In genomic region chr8:70897681-70898413, GRCm38 (mm10) we compare ENCODE assay signal across 8 mouse cellular contexts. TPM values are rescaled to one million over a fixed set of nuclear protein-coding genes. Genes with fewer than 3 reads are reported as not detected.
DNase-seq lines count a peak whose midpoint lies in the region; ATAC-seq and TF ChIP-seq lines count a peak whose summit lies in the region.

No protein-coding gene starts in this region.

- peaks cover 19% of the 10 kb centered on the region for H3K27me3 ChIP-seq in heart, embryonic 12.5 days (replicated peaks)
- peaks cover 7% of the 10 kb centered on the region for H3K27me3 ChIP-seq in kidney, embryonic 16.5 days (ENCODE audit: insufficient read depth, low read length)
- H3K27me3 ChIP-seq in splenic B cell, adult 2 months (ENCODE audit: control insufficient read depth, insufficient read depth, low read length, poor library complexity, severe bottlenecking), result no peaks in the 10 kb centered on the region

- peak overlapping the region; percentile 59 for H3K27ac ChIP-seq in bone marrow macrophage, adult 2 months (ENCODE audit: insufficient read depth, low read depth, low read length)
- H3K27ac ChIP-seq in embryonic fibroblast, embryonic 13.5 days (ENCODE audit: insufficient read depth, low read length), result peak overlapping the region; percentile 84
- peak overlapping the region; percentile 73 for H3K27ac ChIP-seq in heart, embryonic 12.5 days (ENCODE audit: poor library complexity, severe bottlenecking)
- peak overlapping the region; percentile 89 for H3K27ac ChIP-seq in kidney, embryonic 16.5 days (ENCODE audit: low read length)

- WGBS in heart, embryonic 12.5 days, result under 1% methylated on average over 20 of the region's 20 CpGs
- WGBS in kidney, embryonic 16.5 days, result under 1% methylated on average over 20 of the region's 20 CpGs

- peak overlapping the region; percentile 97 for H3K9ac ChIP-seq in heart, embryonic 12.5 days
- peak overlapping the region; percentile 90 for H3K9ac ChIP-seq in kidney, embryonic 16.5 days (replicated peaks; ENCODE audit: low read length)

- peaks cover 27% of the 10 kb centered on the region for H3K36me3 ChIP-seq in heart, embryonic 12.5 days
- H3K36me3 ChIP-seq in kidney, embryonic 16.5 days (ENCODE audit: insufficient read depth, low read length), result peaks cover 22% of the 10 kb centered on the region
- H3K36me3 ChIP-seq in splenic B cell, adult 2 months (ENCODE audit: control insufficient read depth, insufficient read depth, low read length, poor library complexity, severe bottlenecking), result peaks cover 13% of the 10 kb centered on the region

- no peaks in the 10 kb centered on the region for H3K9me3 ChIP-seq in heart, embryonic 12.5 days (replicated peaks)
- no peaks in the 10 kb centered on the region for H3K9me3 ChIP-seq in kidney, embryonic 16.5 days (ENCODE audit: low read length)

- no peak for TF ChIP-seq POLR2A in bone marrow macrophage, adult 2 months (IDR thresholded peaks at IDR 0.05; ENCODE audit: borderline replicate concordance, low read depth, low read length)
- TF ChIP-seq POLR2A in embryonic fibroblast, embryonic 13.5 days (IDR thresholded peaks at IDR 0.05; ENCODE audit: low read depth, low read length), result no peak; the same call in 1 of the 2 replicates

- H3K4me2 ChIP-seq in heart, embryonic 12.5 days, result peak overlapping the region; percentile 78
- peak overlapping the region; percentile 89 for H3K4me2 ChIP-seq in kidney, embryonic 16.5 days (replicated peaks; ENCODE audit: low read depth, low read length)

- peak overlapping the region; percentile 62 for H3K4me3 ChIP-seq in bone marrow macrophage, adult 2 months (ENCODE audit: insufficient read depth, low read length)
- H3K4me3 ChIP-seq in embryonic fibroblast, embryonic 13.5 days (ENCODE audit: insufficient read depth, low read length), result peak overlapping the region; percentile 57
- peak overlapping the region; percentile 86 for H3K4me3 ChIP-seq in heart, embryonic 12.5 days
- peak overlapping the region; percentile 95 for H3K4me3 ChIP-seq in kidney, embryonic 16.5 days (ENCODE audit: low read length)

- DNase-seq in B cell, adult 2 months, result peak; percentile 89 to 90
- DNase-seq in liver, result peak; percentile 89
- DNase-seq in monocyte, adult 2 months (ENCODE audit: low read depth in 1 of 2, low spot score in 2 of 2), result peak; percentile 31 to 72
- peak; percentile 90 for DNase-seq in splenic B cell, adult 2 months (ENCODE audit: low read depth, low spot score)

- peak; percentile 77 for TF ChIP-seq CTCF in bone marrow macrophage, adult 2 months (IDR thresholded peaks at IDR 0.05; ENCODE audit: low read depth, low read length)
- TF ChIP-seq CTCF in embryonic fibroblast, embryonic 13.5 days (IDR thresholded peaks at IDR 0.05; ENCODE audit: borderline replicate concordance, insufficient read depth, low read length), result peak; percentile 97

- ATAC-seq in heart, embryonic 12.5 days (ENCODE audit: insufficient number of reproducible peaks, low FRiP score), result peak; percentile 44
- ATAC-seq in kidney, embryonic 16.5 days (ENCODE audit: low FRiP score, low TSS enrichment), result peak; percentile 59

- peaks cover 29% of the 10 kb centered on the region for H3K4me1 ChIP-seq in bone marrow macrophage, adult 2 months (ENCODE audit: control insufficient read depth, insufficient read depth, low read length)
- 0 out of 2 replicates have a peak, but pooled peaks cover 5% of the 10 kb centered on the region for H3K4me1 ChIP-seq in embryonic fibroblast, embryonic 13.5 days (ENCODE audit: control insufficient read depth, insufficient read depth, low read length)
- H3K4me1 ChIP-seq in heart, embryonic 12.5 days (replicated peaks), result peaks cover 24% of the 10 kb centered on the region
- H3K4me1 ChIP-seq in kidney, embryonic 16.5 days (ENCODE audit: insufficient read depth, low read length), result peaks cover 19% of the 10 kb centered on the region

RNA-seq across cellular contexts. Expression of gene Rpl18a, which starts 0.6 kb away (rescaled TPM):
- 1,719 and 1,824 TPM in 2 replicates for polyA plus RNA-seq in bone marrow macrophage, adult 2 months (2012; ENCODE audit: insufficient read depth, insufficient read length, missing spikeins)
- polyA plus RNA-seq in embryonic fibroblast, embryonic 13.5 days (2011; ENCODE audit: insufficient read length, low read depth, missing spikeins), result 1,792 and 1,906 TPM in 2 replicates
- 2,379 and 2,528 TPM in 2 replicates for polyA plus RNA-seq in heart, embryonic 12.5 days (2016; fragmentation: Nextera tagmentation; extraction: Ambion mirVana)
- 4,081 and 4,203 TPM in 2 replicates for polyA plus RNA-seq in kidney, embryonic 16.5 days (2015; fragmentation: Nextera tagmentation; extraction: Ambion mirVana)

RNA-seq across cellular contexts. Expression of gene Slc5a5, which starts 5.3 kb away (rescaled TPM):
- not detected in 2 replicates for polyA plus RNA-seq in bone marrow macrophage, adult 2 months (2012; ENCODE audit: insufficient read depth, insufficient read length, missing spikeins)
- 0.28 and 0.30 TPM in 2 replicates for polyA plus RNA-seq in embryonic fibroblast, embryonic 13.5 days (2011; ENCODE audit: insufficient read length, low read depth, missing spikeins)
- 0.11 TPM in 1 of 2 replicates, not detected in the other for polyA plus RNA-seq in heart, embryonic 12.5 days (2016; fragmentation: Nextera tagmentation; extraction: Ambion mirVana)
- polyA plus RNA-seq in kidney, embryonic 16.5 days (2015; fragmentation: Nextera tagmentation; extraction: Ambion mirVana), result 0.22 and 0.28 TPM in 2 replicates

RNA-seq across cellular contexts. Expression of gene Map1s, which starts 7.9 kb away (rescaled TPM):
- 37.3 and 44.2 TPM in 2 replicates for polyA plus RNA-seq in bone marrow macrophage, adult 2 months (2012; ENCODE audit: insufficient read depth, insufficient read length, missing spikeins)
- polyA plus RNA-seq in embryonic fibroblast, embryonic 13.5 days (2011; ENCODE audit: insufficient read length, low read depth, missing spikeins), result 24.2 and 27.8 TPM in 2 replicates
- 37.7 and 41.3 TPM in 2 replicates for polyA plus RNA-seq in heart, embryonic 12.5 days (2016; fragmentation: Nextera tagmentation; extraction: Ambion mirVana)
- polyA plus RNA-seq in kidney, embryonic 16.5 days (2015; fragmentation: Nextera tagmentation; extraction: Ambion mirVana), result 56.9 and 63.1 TPM in 2 replicates

RNA-seq across cellular contexts. Expression of gene Ccdc124, which starts 24.1 kb away (rescaled TPM):
- 35.6 and 39.9 TPM in 2 replicates for polyA plus RNA-seq in bone marrow macrophage, adult 2 months (2012; ENCODE audit: insufficient read depth, insufficient read length, missing spikeins)
- 31.1 and 32.3 TPM in 2 replicates for polyA plus RNA-seq in embryonic fibroblast, embryonic 13.5 days (2011; ENCODE audit: insufficient read length, low read depth, missing spikeins)
- polyA plus RNA-seq in heart, embryonic 12.5 days (2016; fragmentation: Nextera tagmentation; extraction: Ambion mirVana), result 81.8 and 87.0 TPM in 2 replicates
- polyA plus RNA-seq in kidney, embryonic 16.5 days (2015; fragmentation: Nextera tagmentation; extraction: Ambion mirVana), result 114 and 119 TPM in 2 replicates

RNA-seq across cellular contexts. Expression of gene Kcnn1, which starts 34.8 kb away (rescaled TPM):
- 0.99 and 1.8 TPM in 2 replicates for polyA plus RNA-seq in bone marrow macrophage, adult 2 months (2012; ENCODE audit: insufficient read depth, insufficient read length, missing spikeins)
- 1.7 and 2.7 TPM in 2 replicates for polyA plus RNA-seq in embryonic fibroblast, embryonic 13.5 days (2011; ENCODE audit: insufficient read length, low read depth, missing spikeins)
- 1.7 and 1.8 TPM in 2 replicates for polyA plus RNA-seq in heart, embryonic 12.5 days (2016; fragmentation: Nextera tagmentation; extraction: Ambion mirVana)
- 2.9 and 4.9 TPM in 2 replicates for polyA plus RNA-seq in kidney, embryonic 16.5 days (2015; fragmentation: Nextera tagmentation; extraction: Ambion mirVana)

Comparison
In these comparisons a context has a peak if more than half of its experiments do, and no peak if none do; other contexts are left out.
1. Peak in every context shown above with its lines: DNase-seq, ATAC-seq, H3K4me3 ChIP-seq and H3K27ac ChIP-seq.